ENCODE assay signal across 8 mouse cellular contexts in the genomic region with DNA sequence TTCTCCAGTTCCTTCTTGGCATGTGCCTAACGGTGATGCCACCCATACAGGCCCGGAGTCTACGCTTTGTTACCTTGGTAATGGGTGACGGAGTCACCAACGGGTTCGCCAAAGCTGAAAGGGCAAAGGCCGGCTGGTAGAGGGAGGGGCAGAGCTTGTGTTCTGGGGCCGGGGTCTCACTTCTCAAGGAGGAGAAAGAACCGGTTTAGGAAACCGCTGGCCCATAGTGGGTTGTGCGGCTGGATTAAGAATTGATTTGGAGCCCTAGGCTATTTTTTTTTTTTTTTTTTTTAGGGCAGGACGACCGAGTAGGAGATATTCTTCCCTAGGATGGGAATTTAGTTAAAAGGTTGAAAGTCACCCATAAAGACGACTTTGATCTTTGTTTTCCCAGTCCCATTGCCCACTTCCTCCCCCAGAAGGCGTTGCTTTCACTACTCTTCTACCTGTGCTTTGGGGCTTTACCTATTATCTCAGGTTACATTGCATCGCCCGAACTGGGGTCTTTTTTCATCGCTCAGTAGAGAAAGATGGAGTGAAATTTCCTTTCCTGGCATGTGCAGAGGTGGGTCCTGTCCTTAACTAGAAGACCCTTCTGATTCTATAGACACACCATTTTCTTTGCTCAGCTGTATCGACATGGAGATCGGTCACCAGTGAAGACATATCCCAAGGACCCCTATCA. TPM values are rescaled to one million over a fixed set of nuclear protein-coding genes. Genes with fewer than 3 reads are reported as not detected.
DNase-seq lines count a peak whose midpoint lies in the region; ATAC-seq and TF ChIP-seq lines count a peak whose summit lies in the region.

No protein-coding gene starts in this region.

- H3K4me3 ChIP-seq in lung, embryonic 14.5 days (ENCODE audit: low read depth, low read length) = peak overlapping the region; percentile 71
- peak overlapping the region; percentile 79 for H3K4me3 ChIP-seq in embryonic facial prominence, embryonic 15.5 days (replicated peaks)
- peak overlapping the region; percentile 90 for H3K4me3 ChIP-seq in intestine, embryonic 16.5 days (ENCODE audit: low read length)
- peak overlapping the region; percentile 56 for H3K4me3 ChIP-seq in neural tube, embryonic 15.5 days (replicated peaks)

- peak overlapping the region; percentile 95 for H3K27ac ChIP-seq in lung, embryonic 14.5 days (ENCODE audit: low read depth)
- H3K27ac ChIP-seq in embryonic facial prominence, embryonic 15.5 days (replicated peaks) = peak overlapping the region; percentile 94
- H3K27ac ChIP-seq in intestine, embryonic 16.5 days (ENCODE audit: low read length) = peak overlapping the region; percentile 99
- H3K27ac ChIP-seq in neural tube, embryonic 15.5 days (replicated peaks) = peak overlapping the region; percentile 93

- peak overlapping the region; percentile 82 for H3K9ac ChIP-seq in lung, embryonic 14.5 days
- H3K9ac ChIP-seq in embryonic facial prominence, embryonic 15.5 days = peak overlapping the region; percentile 73
- peak overlapping the region; percentile 95 for H3K9ac ChIP-seq in intestine, embryonic 16.5 days (ENCODE audit: low read depth, low read length)
- H3K9ac ChIP-seq in neural tube, embryonic 15.5 days (replicated peaks) = peak overlapping the region; percentile 63

- H3K4me2 ChIP-seq in lung, embryonic 14.5 days = peak overlapping the region; percentile 71
- H3K4me2 ChIP-seq in embryonic facial prominence, embryonic 15.5 days (replicated peaks) = peak overlapping the region; percentile 65
- peak overlapping the region; percentile 68 for H3K4me2 ChIP-seq in intestine, embryonic 16.5 days (ENCODE audit: low read depth, low read length)
- peak overlapping the region; percentile 74 for H3K4me2 ChIP-seq in neural tube, embryonic 15.5 days

- H3K9me3 ChIP-seq in lung, embryonic 14.5 days (ENCODE audit: low read depth, low read length) = no peaks in the 10 kb centered on the region
- H3K9me3 ChIP-seq in embryonic facial prominence, embryonic 15.5 days (replicated peaks) = no peaks in the 10 kb centered on the region
- no peaks in the 10 kb centered on the region for H3K9me3 ChIP-seq in intestine, embryonic 16.5 days (ENCODE audit: control insufficient read depth, low read length)
- no peaks in the 10 kb centered on the region for H3K9me3 ChIP-seq in neural tube, embryonic 15.5 days (replicated peaks)

- peaks cover 8% of the 10 kb centered on the region for H3K4me1 ChIP-seq in lung, embryonic 14.5 days (ENCODE audit: insufficient read depth)
- H3K4me1 ChIP-seq in embryonic facial prominence, embryonic 15.5 days = peaks cover 21% of the 10 kb centered on the region
- H3K4me1 ChIP-seq in intestine, embryonic 16.5 days (ENCODE audit: control insufficient read depth, insufficient read depth, low read length) = peaks cover 13% of the 10 kb centered on the region
- peaks cover 32% of the 10 kb centered on the region for H3K4me1 ChIP-seq in neural tube, embryonic 15.5 days

- WGBS in lung, embryonic 14.5 days = 9% methylated on average over 20 of the region's 20 CpGs
- WGBS in embryonic facial prominence, embryonic 15.5 days = 10% methylated on average over 20 of the region's 20 CpGs
- WGBS in intestine, embryonic 16.5 days = 10% methylated on average over 20 of the region's 20 CpGs
- WGBS in neural tube, embryonic 15.5 days = 12% methylated on average over 20 of the region's 20 CpGs

- ATAC-seq in lung, embryonic 14.5 days (ENCODE audit: insufficient read depth) = no peak
- no peak for ATAC-seq in embryonic facial prominence, embryonic 15.5 days (ENCODE audit: insufficient number of reproducible peaks, low FRiP score, low TSS enrichment, low read depth)
- ATAC-seq in intestine, embryonic 16.5 days = no peak
- ATAC-seq in neural tube, embryonic 15.5 days (ENCODE audit: low FRiP score) = no peak; the same call in none of the 2 replicates

- no peaks in the 10 kb centered on the region for H3K27me3 ChIP-seq in lung, embryonic 14.5 days (ENCODE audit: insufficient read depth, low read length)
- no peaks in the 10 kb centered on the region for H3K27me3 ChIP-seq in embryonic facial prominence, embryonic 15.5 days
- no peaks in the 10 kb centered on the region for H3K27me3 ChIP-seq in intestine, embryonic 16.5 days (replicated peaks; ENCODE audit: control insufficient read depth, insufficient read depth, low read length)
- H3K27me3 ChIP-seq in neural tube, embryonic 15.5 days (replicated peaks) = no peaks in the 10 kb centered on the region

- TF ChIP-seq CTCF in lung, embryonic 14.5 days (IDR thresholded peaks at IDR 0.05; ENCODE audit: low read depth) = no peak

- H3K36me3 ChIP-seq in lung, embryonic 14.5 days (ENCODE audit: insufficient read depth) = peaks cover 28% of the 10 kb centered on the region
- H3K36me3 ChIP-seq in embryonic facial prominence, embryonic 15.5 days = peaks cover 30% of the 10 kb centered on the region
- peaks cover 9% of the 10 kb centered on the region for H3K36me3 ChIP-seq in intestine, embryonic 16.5 days (ENCODE audit: control insufficient read depth, insufficient read depth, low read length)
- peaks cover 23% of the 10 kb centered on the region for H3K36me3 ChIP-seq in neural tube, embryonic 15.5 days

- no peak for DNase-seq in lung, embryonic 14.5 days
- no peak for DNase-seq in lung, postnatal 25 days (ENCODE audit: low spot score)
- DNase-seq in urinary bladder, postnatal 14 days (ENCODE audit: low spot score) = no peak
- DNase-seq in left cerebral cortex, adult 18-20 months (ENCODE audit: low spot score in 2 of 2) = no peak
- no peak for DNase-seq in natural killer cell, adult 2 months (ENCODE audit: low spot score in 2 of 2)

RNA-seq across cellular contexts. Expression of gene Acp2, which starts 0.4 kb away (rescaled TPM):
- 33.8 and 34.3 TPM in 2 replicates for polyA plus RNA-seq in lung, embryonic 14.5 days (2014; fragmentation: Nextera tagmentation; extraction: Ambion mirVana)
- polyA plus RNA-seq in embryonic facial prominence, embryonic 15.5 days (2015; fragmentation: Nextera tagmentation; extraction: Ambion mirVana) = 24.2 and 28.3 TPM in 2 replicates
- polyA plus RNA-seq in intestine, embryonic 16.5 days (2015; fragmentation: Nextera tagmentation; extraction: Ambion mirVana) = 20.4 and 22.9 TPM in 2 replicates
- polyA plus RNA-seq in neural tube, embryonic 15.5 days (2015; fragmentation: Nextera tagmentation; extraction: Ambion mirVana) = 35.1 and 36.6 TPM in 2 replicates
- 10 to 100 TPM; 49.5 TPM for total RNA-seq in left cerebral cortex, adult 18-20 months (2021)

RNA-seq across cellular contexts. Expression of gene Nr1h3, which starts 0.5 kb away (rescaled TPM):
- polyA plus RNA-seq in lung, embryonic 14.5 days (2014; fragmentation: Nextera tagmentation; extraction: Ambion mirVana) = 14.2 and 15.7 TPM in 2 replicates
- polyA plus RNA-seq in embryonic facial prominence, embryonic 15.5 days (2015; fragmentation: Nextera tagmentation; extraction: Ambion mirVana) = 1.8 and 1.9 TPM in 2 replicates
- 21.8 and 24.2 TPM in 2 replicates for polyA plus RNA-seq in intestine, embryonic 16.5 days (2015; fragmentation: Nextera tagmentation; extraction: Ambion mirVana)
- polyA plus RNA-seq in neural tube, embryonic 15.5 days (2015; fragmentation: Nextera tagmentation; extraction: Ambion mirVana) = 2.4 and 3.1 TPM in 2 replicates
- 1 to 10 TPM; 3.5 to 3.6 TPM for total RNA-seq in left cerebral cortex, adult 18-20 months (2021)

RNA-seq across cellular contexts. Expression of gene Madd, which starts 19.5 kb away (rescaled TPM):
- 7.6 and 8.6 TPM in 2 replicates for polyA plus RNA-seq in lung, embryonic 14.5 days (2014; fragmentation: Nextera tagmentation; extraction: Ambion mirVana)
- polyA plus RNA-seq in embryonic facial prominence, embryonic 15.5 days (2015; fragmentation: Nextera tagmentation; extraction: Ambion mirVana) = 13.5 and 14.8 TPM in 2 replicates
- polyA plus RNA-seq in intestine, embryonic 16.5 days (2015; fragmentation: Nextera tagmentation; extraction: Ambion mirVana) = 8.5 and 8.9 TPM in 2 replicates
- polyA plus RNA-seq in neural tube, embryonic 15.5 days (2015; fragmentation: Nextera tagmentation; extraction: Ambion mirVana) = 49.0 and 54.5 TPM in 2 replicates
- total RNA-seq in left cerebral cortex, adult 18-20 months (2021) = 100 to 1,000 TPM; 222 to 228 TPM

RNA-seq across cellular contexts. Expression of gene Ddb2, which starts 33.7 kb away (rescaled TPM):
- 14.6 and 17.3 TPM in 2 replicates for polyA plus RNA-seq in lung, embryonic 14.5 days (2014; fragmentation: Nextera tagmentation; extraction: Ambion mirVana)
- 18.7 and 19.9 TPM in 2 replicates for polyA plus RNA-seq in embryonic facial prominence, embryonic 15.5 days (2015; fragmentation: Nextera tagmentation; extraction: Ambion mirVana)
- 14.4 and 15.2 TPM in 2 replicates for polyA plus RNA-seq in intestine, embryonic 16.5 days (2015; fragmentation: Nextera tagmentation; extraction: Ambion mirVana)
- 17.5 and 20.2 TPM in 2 replicates for polyA plus RNA-seq in neural tube, embryonic 15.5 days (2015; fragmentation: Nextera tagmentation; extraction: Ambion mirVana)
- 10 to 100 TPM; 10.9 to 13.5 TPM for total RNA-seq in left cerebral cortex, adult 18-20 months (2021)

RNA-seq across cellular contexts. Expression of gene Pacsin3, which starts 52.6 kb away (rescaled TPM):
- 41.2 and 46.9 TPM in 2 replicates for polyA plus RNA-seq in lung, embryonic 14.5 days (2014; fragmentation: Nextera tagmentation; extraction: Ambion mirVana)
- polyA plus RNA-seq in embryonic facial prominence, embryonic 15.5 days (2015; fragmentation: Nextera tagmentation; extraction: Ambion mirVana) = 55.1 and 62.8 TPM in 2 replicates
- 17.0 and 21.0 TPM in 2 replicates for polyA plus RNA-seq in intestine, embryonic 16.5 days (2015; fragmentation: Nextera tagmentation; extraction: Ambion mirVana)
- polyA plus RNA-seq in neural tube, embryonic 15.5 days (2015; fragmentation: Nextera tagmentation; extraction: Ambion mirVana) = 20.0 and 21.8 TPM in 2 replicates
- total RNA-seq in left cerebral cortex, adult 18-20 months (2021) = 10 to 100 TPM; 45.6 to 46.1 TPM
